8 mouse cellular contexts compared by ENCODE assay signal in genomic region chr7:133122379-133123243, GRCm38 (mm10). TPM values are rescaled to one million over a fixed set of nuclear protein-coding genes. Genes with fewer than 3 reads are reported as not detected.
DNase-seq lines count a peak whose midpoint lies in the region; TF ChIP-seq lines count a peak whose summit lies in the region.
"Had no signal": no experiment of that assay in that cellular context is flagged by ENCODE, and none has a peak within 500 bp of the region (broad histone marks: within the 10 kb centered on the region; RNA-seq: fewer than 3 reads in every experiment).

No protein-coding gene starts in this region.

- peaks cover 9 to 16% of the 10 kb centered on the region in 2 experiments for H3K4me1 ChIP-seq in ES-E14 (ENCODE audit: control insufficient read depth in 2 of 2, insufficient read depth in 2 of 2, low read length in 2 of 2, poor library complexity in 1 of 2)
- peaks cover 2% of the 10 kb centered on the region; the same call in 1 of the 2 replicates for H3K4me1 ChIP-seq in embryonic fibroblast, embryonic 13.5 days (ENCODE audit: control insufficient read depth, insufficient read depth, low read length)
- H3K4me1 ChIP-seq in small intestine, adult 2 months (ENCODE audit: control insufficient read depth, insufficient read depth, insufficient read length, low read length), result peaks cover 6% of the 10 kb centered on the region

- no peaks in the 10 kb centered on the region for H3K27me3 ChIP-seq in small intestine, adult 2 months (ENCODE audit: control insufficient read depth, insufficient read depth, low read length)

- H3K27ac ChIP-seq in ES-E14 (ENCODE audit: insufficient read depth, low read depth, low read length, poor library complexity, severe bottlenecking), result peak overlapping the region; percentile 98
- H3K27ac ChIP-seq in embryonic fibroblast, embryonic 13.5 days (ENCODE audit: insufficient read depth, low read length), result peak overlapping the region; percentile 97
- peak overlapping the region; percentile 86 for H3K27ac ChIP-seq in small intestine, adult 2 months (ENCODE audit: insufficient read depth, low read depth, low read length)

- H3K9ac ChIP-seq in ES-E14 (ENCODE audit: insufficient read depth, low read depth, low read length, poor library complexity, severe bottlenecking), result peak overlapping the region; percentile 98

- WGBS in small intestine, adult 2 months, result 1% methylated on average over 75 of the region's 102 CpGs

- no peak for DNase-seq in ES-E14 (ENCODE audit: low read depth, low spot score)
- peak; percentile 81 for DNase-seq in adrenal gland, postnatal 14 days
- DNase-seq in heart, postnatal 25 days (ENCODE audit: low spot score), result peak; percentile 40
- DNase-seq in layer of hippocampus, adult 9-11 months, result peak; percentile 15
- peak; percentile 42 for DNase-seq in lung, postnatal 36 days

- TF ChIP-seq POLR2A in embryonic fibroblast, embryonic 13.5 days (IDR thresholded peaks at IDR 0.05; ENCODE audit: low read depth, low read length), result peak; percentile 7; the same call in 1 of the 2 replicates
- TF ChIP-seq POLR2A in small intestine, adult 2 months (IDR thresholded peaks at IDR 0.05; ENCODE audit: low read depth, low read length), result no peak; the same call in none of the 2 replicates

- H3K9me3 ChIP-seq in ES-E14 (ENCODE audit: control insufficient read depth, insufficient read depth, low read depth, low read length), result no peaks in the 10 kb centered on the region

- in situ Hi-C loops in ES-E14 (cut with MboI; ENCODE audit: low sequenced_read_pairs in 2 of 2, unreplicated experiment in 2 of 2), result no loop called here

- no peak for TF ChIP-seq CTCF in embryonic fibroblast, embryonic 13.5 days (IDR thresholded peaks at IDR 0.05; ENCODE audit: borderline replicate concordance, insufficient read depth, low read length)
- TF ChIP-seq CTCF in small intestine, adult 2 months (IDR thresholded peaks at IDR 0.05; ENCODE audit: extremely low read depth, insufficient read length, insufficient replicate concordance, low read depth, low read length), result no peak

- H3K4me3 ChIP-seq in ES-E14 (ENCODE audit: insufficient read depth in 1 of 2, low read depth in 1 of 2, low read length in 2 of 2, poor library complexity in 1 of 2, severe bottlenecking in 1 of 2), result peak overlapping the region; percentile 95 to 99
- H3K4me3 ChIP-seq in embryonic fibroblast, embryonic 13.5 days (ENCODE audit: insufficient read depth, low read length), result peak overlapping the region; percentile 91
- peak overlapping the region; percentile 100 for H3K4me3 ChIP-seq in small intestine, adult 2 months (ENCODE audit: low read depth, low read length)

- intact Hi-C loops in heart, postnatal 25 days (cut with DNase I), result loop anchor here (5.0 to 10.0 kb wide), 3 partner anchors 45 to 458 kb away; partner anchors contain the start of genes Abraxas2 and Eef1akmt2

- H3K36me3 ChIP-seq in ES-E14 (ENCODE audit: control insufficient read depth, insufficient read depth, low read length, poor library complexity, severe bottlenecking), result peaks cover 3% of the 10 kb centered on the region; the same call in 1 of the 2 replicates
- H3K36me3 ChIP-seq in small intestine, adult 2 months (ENCODE audit: control insufficient read depth, insufficient read depth, low read length), result no peaks in the 10 kb centered on the region

TF ChIP-seq in ES-E14, 5 proteins besides CTCF, POLR2A, EP300 and RAD21:
- peak; percentile 74 for TF ChIP-seq ZNF384 (IDR thresholded peaks at IDR 0.05; ENCODE audit: low read depth, low read length)
- no peak for TF ChIP-seq CHD2 (IDR thresholded peaks at IDR 0.05; ENCODE audit: low read depth, low read length)

RNA-seq across cellular contexts. Expression of gene Fgfr2, which starts 0.5 kb away (rescaled TPM):
- total RNA-seq in ES-E14 (2012; rRNA removed), result 37.5 and 44.3 TPM in 2 replicates
- 192 and 227 TPM in 2 replicates for total RNA-seq in adrenal gland, postnatal 14 days (2021)
- 50.0 and 59.9 TPM in 2 replicates for polyA plus RNA-seq in embryonic fibroblast, embryonic 13.5 days (2011; ENCODE audit: insufficient read length, low read depth, missing spikeins)
- total RNA-seq in heart, postnatal 25 days (2021), result 1 to 10 TPM; 1.7 to 1.8 TPM
- polyA plus RNA-seq in small intestine, adult 2 months (2012; rRNA removed), result 8.7 and 14.7 TPM in 2 replicates
- total RNA-seq: hematopoietic stem cell, adult 5-6 weeks had no signal

RNA-seq across cellular contexts. Expression of gene Ctbp2, which starts 1.5 kb away (rescaled TPM):
- 241 and 381 TPM in 2 replicates for total RNA-seq in ES-E14 (2012; rRNA removed)
- total RNA-seq in adrenal gland, postnatal 14 days (2021), result 63.2 and 70.6 TPM in 2 replicates
- 56.4 and 59.9 TPM in 2 replicates for polyA plus RNA-seq in embryonic fibroblast, embryonic 13.5 days (2011; ENCODE audit: insufficient read length, low read depth, missing spikeins)
- 10 to 100 TPM; 24.8 to 36.1 TPM for total RNA-seq in heart, postnatal 25 days (2021)
- 28.4 and 33.8 TPM in 2 replicates for polyA plus RNA-seq in small intestine, adult 2 months (2012; rRNA removed)

Comparison
In these comparisons a context has a peak if more than half of its experiments do, and no peak if none do; other contexts are left out.
1. RNA of gene Fgfr2, which starts 0.5 kb away (total RNA-seq): 192 to 227 TPM in adrenal gland, postnatal 14 days and 37.5 to 44.3 TPM in ES-E14; 1.7 to 1.8 TPM in heart, postnatal 25 days; every median in the first group is over 10 times any median in the second.
2. Peak in every context shown above with its lines, with median percentiles within 50 percentile points of each other: H3K27ac ChIP-seq and H3K4me3 ChIP-seq.